Mouse (Mus musculus) cerebellum, adult 2 months (tissue): ENCODE results near the gene Esx1. TPM values are rescaled to one million over a fixed set of nuclear protein-coding genes. Genes with fewer than 3 reads are reported as not detected.

ENCODE experiments used
- DNase-seq, 2 experiments: peaks; one replicate each; pipeline ENCODE4 v3.0.0; 2021
- H3K27ac ChIP-seq: fragments of 200-500 bp; 2 replicates; pipeline ENCODE4 v1.5.1; 2012; ENCODE audit warnings: low read length, control low read depth, inconsistent platforms; ENCODE audit not compliant: insufficient read depth
- H3K27me3 ChIP-seq: fragments of 200-500 bp; 2 replicates; pipeline ENCODE4 v1.6.1; 2012; ENCODE audit warnings: inconsistent platforms, mild to moderate bottlenecking, low read length, moderate library complexity; ENCODE audit not compliant: control insufficient read depth, insufficient read depth
- H3K4me1 ChIP-seq: fragments of 200-500 bp; 2 replicates; pipeline ENCODE4 v1.6.1; 2011; ENCODE audit warnings: low read length; ENCODE audit not compliant: control insufficient read depth, insufficient read depth
- H3K4me3 ChIP-seq: fragments of 200-500 bp; replicated peaks from 2 replicates; pipeline ENCODE3; 2011; ENCODE audit warnings: mild to moderate bottlenecking, low read depth, low read length, control low read depth; ENCODE audit not compliant: insufficient read depth
- CTCF ChIP-seq: fragments of 200-500 bp; IDR thresholded peaks from 2 replicates; pipeline ENCODE4 v1.5.1; 2011; ENCODE audit warnings: low read depth, mild to moderate bottlenecking, control low read depth, low read length, moderate library complexity, borderline replicate concordance; ENCODE audit not compliant: insufficient read depth
- POLR2A ChIP-seq: fragments of 200-500 bp; IDR thresholded peaks from 2 replicates; pipeline ENCODE4 v1.6.1; 2011; ENCODE audit warnings: low read length, control low read depth, borderline replicate concordance; ENCODE audit not compliant: insufficient read depth
- WGBS: fragments of 180-500 bp; shearing (Covaris S2); methylation state at CpG from one replicate; pipeline ENCODE4 v1.1.7; 2018; 5-methylcytosine and 5-hydroxymethylcytosine counted together
- polyA plus RNA-seq: library from polyadenylated mRNA; depleted of rRNA; stranded (reverse); fragments of >200 nt; gene quantifications from 2 replicates; pipeline ENCODE4 v1.2.3, GENCODE M21; 2012; rRNA removed

Esx1 gene
- not detected in 2 replicates for polyA plus RNA-seq

GRCm38 (mm10) chrX:137121718-137122117, at the start of gene Esx1:
Gene Esx1 (minus strand): TSS chrX:137122083.
- no peak for DNase-seq

GRCm38 (mm10) chrX:137170021-137170420, 48.1 kb upstream of the Esx1 start:
- Histone ChIP-seq H3K4me1 (no peaks in the 10 kb centered on the region), H3K27me3 (no peaks in the 10 kb centered on the region), H3K4me3 (no peak overlapping the region), H3K27ac (no peak overlapping the region)
- WGBS, result 38% methylated on average over 7 of the region's 7 CpGs
- no peak for DNase-seq
- TF ChIP-seq CTCF (no peak), POLR2A (no peak)

More at GRCm38 (mm10) chrX:137121718-137122117, at the start of gene Esx1:
- Histone ChIP-seq H3K27ac (no peak within 1 kb of the TSS), H3K27me3 (peaks cover 3% of the 10 kb centered on the region; the same call in 1 of the 2 replicates), H3K4me1 (no peaks in the 10 kb centered on the region), H3K4me3 (no peak within 1 kb of the TSS)
- 7% methylated on average over 18 of the region's 21 CpGs for whole genome bisulfite sequencing
- TF ChIP-seq POLR2A (no peak), CTCF (no peak)

- no peak overlapping the region for H3K4me3 ChIP-seq
- WGBS, result 74% methylated on average over 7 of the region's 7 CpGs
- H3K27me3 ChIP-seq, result no peaks in the 10 kb centered on the region
- TF ChIP-seq CTCF, result no peak
- TF ChIP-seq POLR2A, result no peak
- no peak overlapping the region for H3K27ac ChIP-seq
- no peak for DNase-seq
- H3K4me1 ChIP-seq, result no peaks in the 10 kb centered on the region
Measured at GRCm38 (mm10) chrX:137167658-137168057, 45.8 kb upstream of the Esx1 start.

GRCm38 (mm10) chrX:137165621-137166020, 43.7 kb upstream of the Esx1 start:
- TF ChIP-seq CTCF (no peak), POLR2A (no peak)
- H3K27ac ChIP-seq, result no peak overlapping the region
- H3K4me1 ChIP-seq, result no peaks in the 10 kb centered on the region
- WGBS, result 86% methylated on average over 3 of the region's 3 CpGs
- no peak for DNase-seq
- H3K4me3 ChIP-seq, result no peak overlapping the region
- no peaks in the 10 kb centered on the region for H3K27me3 ChIP-seq

- Histone ChIP-seq H3K27me3 (no peaks in the 10 kb centered on the region), H3K27ac (no peak overlapping the region), H3K4me1 (no peaks in the 10 kb centered on the region), H3K4me3 (no peak overlapping the region)
- DNase-seq, result no peak
- TF ChIP-seq CTCF (no peak), POLR2A (no peak)
- 96% methylated on average over 1 of the region's 1 CpGs for WGBS
Measured at GRCm38 (mm10) chrX:137162700-137163099, 40.8 kb upstream of the Esx1 start.

GRCm38 (mm10) chrX:137160971-137161370, 39.1 kb upstream of the Esx1 start:
- H3K4me1 ChIP-seq, result no peaks in the 10 kb centered on the region
- TF ChIP-seq POLR2A, result no peak
- TF ChIP-seq CTCF, result no peak
- DNase-seq, result no peak
- H3K27me3 ChIP-seq, result no peaks in the 10 kb centered on the region
- no peak overlapping the region for H3K4me3 ChIP-seq
- WGBS, result 63% methylated on average over 3 of the region's 3 CpGs
- H3K27ac ChIP-seq, result no peak overlapping the region

GRCm38 (mm10) chrX:137149050-137149449, 27.2 kb upstream of the Esx1 start:
- H3K4me1 ChIP-seq, result no peaks in the 10 kb centered on the region
- no peak for DNase-seq
- no peaks in the 10 kb centered on the region for H3K27me3 ChIP-seq
- no peak for TF ChIP-seq POLR2A
- no peak for TF ChIP-seq CTCF
- no peak overlapping the region for H3K27ac ChIP-seq
- H3K4me3 ChIP-seq, result no peak overlapping the region
- WGBS, result 90% methylated on average over 11 of the region's 11 CpGs

- H3K4me3 ChIP-seq, result no peak overlapping the region
- H3K4me1 ChIP-seq, result no peaks in the 10 kb centered on the region
- no peak for DNase-seq
- WGBS, result 32% methylated on average over 4 of the region's 4 CpGs
- no peaks in the 10 kb centered on the region for H3K27me3 ChIP-seq
- TF ChIP-seq POLR2A (no peak), CTCF (no peak)
- H3K27ac ChIP-seq, result no peak overlapping the region
Measured at GRCm38 (mm10) chrX:137144674-137145073, 22.8 kb upstream of the Esx1 start.

- no peak for TF ChIP-seq CTCF
- no peak for TF ChIP-seq POLR2A
- 87% methylated on average over 4 of the region's 4 CpGs for WGBS
- DNase-seq, result no peak
- H3K4me1 ChIP-seq, result no peaks in the 10 kb centered on the region
- H3K4me3 ChIP-seq, result no peak overlapping the region
- no peak overlapping the region for H3K27ac ChIP-seq
- no peaks in the 10 kb centered on the region for H3K27me3 ChIP-seq
Measured at GRCm38 (mm10) chrX:137143726-137144125, 21.8 kb upstream of the Esx1 start.
